Mouse (Mus musculus) heart, embryonic 11.5 days (tissue): Measurements from ENCODE around the gene Olfr429. TPM values are rescaled to one million over a fixed set of nuclear protein-coding genes. Genes with fewer than 3 reads are reported as not detected.
"Not testable (repeated sequence)": the region's sequence is repeated elsewhere in the genome, so short reads cannot be mapped to it uniquely, and the experiment has no call there.

Experiments used
- ATAC-seq: fragments of 200-750 bp; cut with Nextera tagmentation; replicated peaks from 2 replicates; pipeline ENCODE4 v1.8.0; 2017; ENCODE audit warnings: moderate library complexity; ENCODE audit not compliant: insufficient number of reproducible peaks, low FRiP score, low TSS enrichment
- H3K27ac ChIP-seq: fragments of 300-500 bp; sonication (generic); 2 replicates; pipeline ENCODE4 v1.5.1; 2014; ENCODE audit warnings: mild to moderate bottlenecking, low read depth, low read length
- H3K27me3 ChIP-seq: fragments of 300-500 bp; sonication (generic); 2 replicates; pipeline ENCODE4 v1.6.1; 2014; ENCODE audit warnings: mild to moderate bottlenecking, low read length, mixed read lengths; ENCODE audit not compliant: control insufficient read depth, insufficient read depth
- H3K36me3 ChIP-seq: fragments of 300-500 bp; sonication (generic); 2 replicates; pipeline ENCODE4 v1.6.1; 2014; ENCODE audit warnings: mild to moderate bottlenecking, low read length, moderate library complexity, mixed read lengths; ENCODE audit not compliant: control insufficient read depth, insufficient read depth
- H3K4me1 ChIP-seq: fragments of 300-500 bp; sonication (generic); 2 replicates; pipeline ENCODE4 v1.6.1; 2014; ENCODE audit warnings: low read length; ENCODE audit not compliant: control insufficient read depth, insufficient read depth
- H3K4me2 ChIP-seq: fragments of 300-500 bp; sonication (generic); 2 replicates; pipeline ENCODE4 v1.6.1; 2014; ENCODE audit warnings: mild to moderate bottlenecking, moderate library complexity
- H3K4me3 ChIP-seq: fragments of 300-500 bp; sonication (generic); 2 replicates; pipeline ENCODE4 v1.5.1; 2014; ENCODE audit warnings: low read depth, low read length
- H3K9ac ChIP-seq: fragments of 300-500 bp; sonication (generic); 2 replicates; pipeline ENCODE4 v1.6.1; 2014; ENCODE audit warnings: mild to moderate bottlenecking, low read depth, low read length, moderate library complexity
- H3K9me3 ChIP-seq: fragments of 300-500 bp; sonication (generic); replicated peaks from 2 replicates; pipeline ENCODE4 v1.6.1; 2016; ENCODE audit warnings: low read length; ENCODE audit not compliant: control insufficient read depth
- WGBS: fragments of 180-500 bp; shearing (Covaris S2); extraction: QIAGEN DNeasy Blood & Tissue Kit; methylation state at CpG from one replicate; pipeline ENCODE4 v1.1.7; 2014; ENCODE audit not compliant: insufficient replicate concordance; 5-methylcytosine and 5-hydroxymethylcytosine counted together
- polyA plus RNA-seq: library from polyadenylated mRNA; unstranded; fragments of >200 nt; fragmentation: Nextera tagmentation; extraction: Ambion mirVana; gene quantifications from 2 replicates; pipeline ENCODE4 v1.2.1, GENCODE M21; 2014

Gene Olfr429
- polyA plus RNA-seq: not detected in 2 replicates

DNA sequence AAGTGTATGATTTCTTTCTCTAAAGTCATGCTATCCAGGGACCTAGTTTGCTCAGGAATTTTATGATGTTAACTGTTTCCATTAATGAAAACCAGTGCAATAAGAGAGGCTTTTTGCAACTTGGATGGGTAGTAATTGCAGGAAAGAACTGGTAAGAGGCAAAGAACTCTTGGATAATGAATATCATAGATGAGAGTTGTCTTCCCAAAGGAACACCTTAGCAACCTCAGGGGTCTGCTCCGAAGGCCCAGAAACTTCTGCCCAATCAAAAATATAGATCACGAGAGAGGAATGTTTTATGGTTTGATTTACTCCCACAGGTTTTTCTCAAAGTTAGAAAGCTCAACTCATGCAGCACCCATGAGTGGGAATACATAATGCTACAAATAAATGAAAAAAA, at the start of gene Olfr429:
Olfr429 (plus strand) TSS at position 301 of the 400 bp plus-strand sequence.
- Histone ChIP-seq H3K27ac (no peak within 1 kb of the TSS), H3K4me2 (no peak within 1 kb of the TSS), H3K4me3 (no peak within 1 kb of the TSS), H3K4me1 (no peaks in the 10 kb centered on the region), H3K36me3 (no peaks in the 10 kb centered on the region), H3K9me3 (no peaks in the 10 kb centered on the region), H3K27me3 (no peaks in the 10 kb centered on the region), H3K9ac (no peak within 1 kb of the TSS)
- no peak for ATAC-seq
- WGBS: 83% methylated on average over 2 of the region's 2 CpGs

GRCm38 (mm10) chr1:174035841-174036240, 48.3 kb upstream of the Olfr429 start:
- Histone ChIP-seq H3K4me1 (no peaks in the 10 kb centered on the region), H3K9me3 (no peaks in the 10 kb centered on the region), H3K9ac (no peak overlapping the region), H3K27me3 (no peaks in the 10 kb centered on the region), H3K4me3 (no peak overlapping the region), H3K36me3 (no peaks in the 10 kb centered on the region), H3K4me2 (no peak overlapping the region), H3K27ac (no peak overlapping the region)
- no peak for ATAC-seq
- 60% methylated on average over 4 of the region's 4 CpGs for WGBS

- no peak for ATAC-seq
- Histone ChIP-seq H3K4me2 (no peak overlapping the region), H3K4me3 (no peak overlapping the region), H3K9ac (no peak overlapping the region), H3K27ac (no peak overlapping the region), H3K9me3 (no peaks in the 10 kb centered on the region), H3K36me3 (no peaks in the 10 kb centered on the region), H3K4me1 (no peaks in the 10 kb centered on the region), H3K27me3 (no peaks in the 10 kb centered on the region)
- WGBS: 85% methylated on average over 3 of the region's 3 CpGs
Measured at GRCm38 (mm10) chr1:174038480-174038879, 45.7 kb upstream of the Olfr429 start.

- no peak within 1 kb of the TSS for H3K4me3 ChIP-seq
Measured at GRCm38 (mm10) chr1:174040523-174041177, 43.5 kb upstream of the Olfr429 start, which contains the start of gene Olfr433. TSS of gene Olfr433 (plus strand) at chr1:174040705.

GRCm38 (mm10) chr1:174042091-174042884, 41.8 kb upstream of the Olfr429 start:
- not testable (repeated sequence) for H3K9me3 ChIP-seq, H3K27me3 ChIP-seq, H3K36me3 ChIP-seq, H3K4me1 ChIP-seq, H3K4me3 ChIP-seq, H3K9ac ChIP-seq, H3K4me2 ChIP-seq, H3K27ac ChIP-seq
- WGBS: 80% methylated on average over 12 of the region's 12 CpGs
- ATAC-seq: 0 out of 2 replicates have a peak, but pooled peaks have one; percentile 22

More at GRCm38 (mm10) chr1:174040523-174041177, 43.5 kb upstream of the Olfr429 start, which contains the start of gene Olfr433:
- H3K27ac ChIP-seq: no peak within 1 kb of the TSS
- ATAC-seq: no peak
- WGBS: 64% methylated on average over 7 of the region's 7 CpGs
- no peaks in the 10 kb centered on the region for H3K27me3 ChIP-seq
- no peaks in the 10 kb centered on the region for H3K4me1 ChIP-seq
- H3K4me2 ChIP-seq: no peak within 1 kb of the TSS
- H3K36me3 ChIP-seq: no peaks in the 10 kb centered on the region
- no peak within 1 kb of the TSS for H3K9ac ChIP-seq
- H3K9me3 ChIP-seq: no peaks in the 10 kb centered on the region

DNA sequence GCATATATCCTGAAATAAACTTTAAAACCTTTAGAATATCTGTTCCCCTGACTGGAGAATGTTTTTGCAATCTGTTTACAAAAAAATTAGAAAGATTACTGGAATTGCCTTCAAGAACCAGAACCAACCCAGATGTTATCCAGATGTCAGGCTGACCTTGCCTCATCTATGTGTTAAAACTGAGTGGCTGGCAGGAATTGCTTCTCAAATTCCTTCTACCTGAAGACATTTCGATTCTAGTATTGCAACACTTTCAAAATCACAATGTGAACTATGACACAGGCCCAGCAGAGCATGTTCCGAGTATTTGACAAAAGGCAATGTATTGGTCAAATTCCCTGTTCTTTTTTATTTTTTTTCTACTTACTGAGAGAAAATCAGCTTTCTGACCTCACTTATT, 39.7 kb upstream of the Olfr429 start:
- Histone ChIP-seq H3K4me1 (no peaks in the 10 kb centered on the region), H3K27ac (no peak overlapping the region), H3K27me3 (no peaks in the 10 kb centered on the region), H3K36me3 (no peaks in the 10 kb centered on the region), H3K9ac (no peak overlapping the region), H3K4me3 (no peak overlapping the region), H3K9me3 (no peaks in the 10 kb centered on the region), H3K4me2 (no peak overlapping the region)
- ATAC-seq: no peak
- 71% methylated on average over 2 of the region's 2 CpGs for WGBS

- not testable (repeated sequence) for H3K4me2 ChIP-seq, H3K27ac ChIP-seq, H3K4me1 ChIP-seq, ATAC-seq, H3K9ac ChIP-seq, H3K9me3 ChIP-seq, H3K27me3 ChIP-seq, H3K4me3 ChIP-seq, H3K36me3 ChIP-seq
- 73% methylated on average over 6 of the region's 6 CpGs for WGBS
Measured at GRCm38 (mm10) chr1:174048227-174048626, 35.9 kb upstream of the Olfr429 start.

- H3K4me2 ChIP-seq: no peak within 1 kb of the TSS
- H3K4me3 ChIP-seq: no peak within 1 kb of the TSS
- WGBS: 58% methylated on average over 2 of the region's 2 CpGs
- no peak within 1 kb of the TSS for H3K27ac ChIP-seq
- no peak for ATAC-seq
- H3K36me3 ChIP-seq: no peaks in the 10 kb centered on the region
- H3K27me3 ChIP-seq: no peaks in the 10 kb centered on the region
- H3K9me3 ChIP-seq: no peaks in the 10 kb centered on the region
- H3K4me1 ChIP-seq: no peaks in the 10 kb centered on the region
- no peak within 1 kb of the TSS for H3K9ac ChIP-seq
Measured at GRCm38 (mm10) chr1:174048893-174049292, 35.2 kb upstream of the Olfr429 start, which contains the start of gene Olfr432. TSS of gene Olfr432 (plus strand) at chr1:174049205.
